Comparison of ENCODE assay signal across 9 mouse cellular contexts in the genomic region with DNA sequence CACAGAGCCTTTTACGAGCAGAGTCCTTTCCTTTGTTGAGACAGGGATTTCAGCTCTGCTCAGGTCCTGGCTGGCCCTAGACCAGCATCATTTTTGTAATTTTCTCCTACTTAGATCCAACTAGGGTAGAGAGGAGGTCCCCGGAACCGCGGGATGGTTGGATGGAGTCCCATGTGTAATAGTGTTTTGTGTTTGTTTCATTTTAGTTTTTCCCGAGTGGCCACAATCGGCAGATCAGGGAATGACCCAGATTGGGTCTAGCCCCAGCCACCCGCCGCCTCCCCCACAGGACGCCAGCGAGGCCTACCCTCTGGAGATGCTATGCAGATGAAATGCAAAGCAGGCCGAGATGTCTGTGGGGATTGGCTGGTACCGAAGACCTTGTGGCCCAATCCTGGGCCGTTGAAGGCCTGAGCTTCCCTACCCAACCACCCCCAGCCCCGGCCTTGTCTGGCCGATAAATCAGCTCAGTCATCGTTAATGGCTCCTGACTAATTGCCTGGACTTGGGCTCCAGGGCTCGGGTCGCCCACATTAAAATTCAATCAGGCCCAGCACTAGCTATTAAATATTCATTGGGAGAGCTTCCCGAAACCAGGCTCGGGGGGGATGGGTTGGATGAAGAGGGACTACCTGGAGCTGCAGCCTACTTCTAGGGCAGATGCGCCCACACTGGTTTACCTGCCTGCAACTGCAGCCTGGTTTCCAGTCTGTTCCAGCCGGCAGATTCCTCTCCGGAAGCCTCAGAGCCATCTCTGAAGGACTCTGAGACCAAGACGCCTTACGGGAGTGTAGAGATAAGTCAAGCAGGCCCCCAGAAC. TPM values are rescaled to one million over a fixed set of nuclear protein-coding genes. Genes with fewer than 3 reads are reported as not detected.
DNase-seq lines count a peak whose midpoint lies in the region; ATAC-seq and TF ChIP-seq lines count a peak whose summit lies in the region.
"Had no signal": no experiment of that assay in that cellular context is flagged by ENCODE, and none has a peak within 500 bp of the region (broad histone marks: within the 10 kb centered on the region; RNA-seq: fewer than 3 reads in every experiment).

No protein-coding gene starts in this region.

- H3K9me3 ChIP-seq in lung, postnatal 0 days (ENCODE audit: low read length): no peaks in the 10 kb centered on the region
- no peaks in the 10 kb centered on the region for H3K9me3 ChIP-seq in hindbrain, embryonic 16.5 days (ENCODE audit: control insufficient read depth, low read length)
- H3K9me3 ChIP-seq in neural tube, embryonic 11.5 days (ENCODE audit: control insufficient read depth, low read length): no peaks in the 10 kb centered on the region

- H3K27ac ChIP-seq in lung, postnatal 0 days (ENCODE audit: low read length): no peak overlapping the region
- H3K27ac ChIP-seq in hindbrain, embryonic 16.5 days (ENCODE audit: low read depth, low read length): peak overlapping the region; percentile 64
- peak overlapping the region; percentile 86 for H3K27ac ChIP-seq in neural tube, embryonic 11.5 days (ENCODE audit: low read depth, low read length)

- H3K4me1 ChIP-seq in lung, postnatal 0 days (ENCODE audit: insufficient read depth, low read depth, low read length): 0 out of 2 replicates have a peak, but pooled peaks cover 2% of the 10 kb centered on the region
- peaks cover 18% of the 10 kb centered on the region for H3K4me1 ChIP-seq in hindbrain, embryonic 16.5 days (ENCODE audit: control insufficient read depth, insufficient read depth, low read depth, low read length)
- H3K4me1 ChIP-seq in neural tube, embryonic 11.5 days (ENCODE audit: control insufficient read depth, insufficient read depth, low read length): peaks cover 26% of the 10 kb centered on the region

- TF ChIP-seq EP300 in lung, postnatal 0 days (IDR thresholded peaks at IDR 0.05): no peak

- no peak overlapping the region for H3K4me2 ChIP-seq in lung, postnatal 0 days (replicated peaks; ENCODE audit: low read depth, low read length)
- H3K4me2 ChIP-seq in hindbrain, embryonic 16.5 days (ENCODE audit: low read length): peak overlapping the region; percentile 31
- peak overlapping the region; percentile 28 for H3K4me2 ChIP-seq in neural tube, embryonic 11.5 days (ENCODE audit: low read depth)

- no peak overlapping the region for H3K4me3 ChIP-seq in lung, postnatal 0 days (ENCODE audit: low read depth, low read length)
- no peak overlapping the region for H3K4me3 ChIP-seq in hindbrain, embryonic 16.5 days (ENCODE audit: low read length)
- no peak overlapping the region for H3K4me3 ChIP-seq in neural tube, embryonic 11.5 days (ENCODE audit: low read depth, low read length)

- 50% methylated on average over 25 of the region's 25 CpGs for WGBS in lung, postnatal 0 days
- 11% methylated on average over 25 of the region's 25 CpGs for WGBS in hindbrain, embryonic 16.5 days
- WGBS in neural tube, embryonic 11.5 days: 5% methylated on average over 25 of the region's 25 CpGs

- H3K9ac ChIP-seq in lung, postnatal 0 days (replicated peaks; ENCODE audit: low read depth): no peak overlapping the region
- H3K9ac ChIP-seq in hindbrain, embryonic 16.5 days (ENCODE audit: low read depth, low read length): 0 out of 2 replicates have a peak overlapping the region, but pooled peaks have one; percentile 11
- peak overlapping the region; percentile 29 for H3K9ac ChIP-seq in neural tube, embryonic 11.5 days (ENCODE audit: low read length)

- H3K36me3 ChIP-seq in lung, postnatal 0 days (ENCODE audit: insufficient read depth, low read length): no peaks in the 10 kb centered on the region
- H3K36me3 ChIP-seq in hindbrain, embryonic 16.5 days (ENCODE audit: control insufficient read depth, insufficient read depth, low read length): no peaks in the 10 kb centered on the region
- H3K36me3 ChIP-seq in neural tube, embryonic 11.5 days (ENCODE audit: control insufficient read depth, insufficient read depth, low read length): no peaks in the 10 kb centered on the region

- ATAC-seq in lung, postnatal 0 days: peak; percentile 19; the same call in 1 of the 2 replicates
- peak; percentile 84 for ATAC-seq in hindbrain, embryonic 16.5 days
- ATAC-seq in neural tube, embryonic 11.5 days (ENCODE audit: insufficient read depth, low FRiP score, low TSS enrichment): peak; percentile 92

- H3K27me3 ChIP-seq in lung, postnatal 0 days (replicated peaks; ENCODE audit: insufficient read depth, low read length): no peaks in the 10 kb centered on the region
- H3K27me3 ChIP-seq in hindbrain, embryonic 16.5 days (replicated peaks; ENCODE audit: control insufficient read depth, insufficient read depth, low read length): no peaks in the 10 kb centered on the region
- H3K27me3 ChIP-seq in neural tube, embryonic 11.5 days (ENCODE audit: control insufficient read depth, insufficient read depth, low read length): peaks cover 3% of the 10 kb centered on the region; the same call in 1 of the 2 replicates

- intact Hi-C loops in left cerebral cortex, postnatal 14 days (cut with DNase I): no loop called here

- TF ChIP-seq CTCF in lung, postnatal 0 days (IDR thresholded peaks at IDR 0.05): no peak

- DNase-seq in lung, postnatal 0 days (ENCODE audit: low spot score): no peak
- DNase-seq in lung, adult 18-20 months: no peak
- peak; percentile 34 to 62 for DNase-seq in cerebellum, postnatal 25 days
- peak; percentile 36 to 39 for DNase-seq in left cerebral cortex, postnatal 14 days (ENCODE audit: low spot score in 2 of 2)
- DNase-seq in neural tube, embryonic 11.5 days (ENCODE audit: low spot score): peak; percentile 90
- no peak for DNase-seq in spleen, postnatal 14 days (ENCODE audit: low spot score in 2 of 2)
- no peak for DNase-seq in thymus, postnatal 10 days (ENCODE audit: low spot score in 2 of 2)

RNA-seq across cellular contexts. Expression of a gene that starts 14.7 kb away (rescaled TPM):
- 0.48 and 0.60 TPM in 2 replicates for polyA plus RNA-seq in lung, postnatal 0 days (2015; fragmentation: Nextera tagmentation; extraction: Ambion mirVana)
- 0.06 and 0.09 TPM in 2 replicates for polyA plus RNA-seq in hindbrain, embryonic 16.5 days (2015; fragmentation: Nextera tagmentation; extraction: Ambion mirVana)
- 1 to 10 TPM in 1 of 2 experiments, under 1 TPM in 1; 0.99 to 1.5 TPM for total RNA-seq in left cerebral cortex, postnatal 14 days (2021)
- polyA plus RNA-seq in neural tube, embryonic 11.5 days (2014; fragmentation: Nextera tagmentation; extraction: Ambion mirVana): 1.6 and 1.7 TPM in 2 replicates

RNA-seq across cellular contexts. Expression of a gene that starts 22.5 kb away (rescaled TPM):
- polyA plus RNA-seq in lung, postnatal 0 days (2015; fragmentation: Nextera tagmentation; extraction: Ambion mirVana): 0.13 TPM in 1 of 2 replicates, not detected in the other
- not detected in 2 replicates for polyA plus RNA-seq in hindbrain, embryonic 16.5 days (2015; fragmentation: Nextera tagmentation; extraction: Ambion mirVana)
- total RNA-seq in left cerebral cortex, postnatal 14 days (2021): under 1 TPM in 1 of 2 experiments, not detected in 1; 0.21 TPM
- polyA plus RNA-seq in neural tube, embryonic 11.5 days (2014; fragmentation: Nextera tagmentation; extraction: Ambion mirVana): not detected in 2 replicates
- polyA plus RNA-seq: heart, postnatal 0 days had no signal

RNA-seq across cellular contexts. Expression of a gene that starts 35.3 kb away (rescaled TPM):
- polyA plus RNA-seq in lung, postnatal 0 days (2015; fragmentation: Nextera tagmentation; extraction: Ambion mirVana): 159 and 168 TPM in 2 replicates
- 10.2 and 12.7 TPM in 2 replicates for polyA plus RNA-seq in hindbrain, embryonic 16.5 days (2015; fragmentation: Nextera tagmentation; extraction: Ambion mirVana)
- 10 to 100 TPM; 12.9 to 17.1 TPM for total RNA-seq in left cerebral cortex, postnatal 14 days (2021)
- 5.1 and 5.2 TPM in 2 replicates for polyA plus RNA-seq in neural tube, embryonic 11.5 days (2014; fragmentation: Nextera tagmentation; extraction: Ambion mirVana)

RNA-seq across cellular contexts. Expression of a gene that starts 45.8 kb away (rescaled TPM):
- not detected in 2 replicates for polyA plus RNA-seq in lung, postnatal 0 days (2015; fragmentation: Nextera tagmentation; extraction: Ambion mirVana)
- not detected in 2 replicates for polyA plus RNA-seq in hindbrain, embryonic 16.5 days (2015; fragmentation: Nextera tagmentation; extraction: Ambion mirVana)
- total RNA-seq in left cerebral cortex, postnatal 14 days (2021): not detected
- not detected in 2 replicates for polyA plus RNA-seq in neural tube, embryonic 11.5 days (2014; fragmentation: Nextera tagmentation; extraction: Ambion mirVana)
- polyA plus RNA-seq: heart, postnatal 0 days had no signal

Comparison
In these comparisons a context has a peak if more than half of its experiments do, and no peak if none do; other contexts are left out.
1. ATAC-seq: peak in every context shown above with its lines; median percentile 92 in neural tube, embryonic 11.5 days; 84 in hindbrain, embryonic 16.5 days; 19 in lung, postnatal 0 days.
2. DNase-seq: peak in cerebellum, postnatal 25 days (2 of 2), left cerebral cortex, postnatal 14 days (2 of 2) and neural tube, embryonic 11.5 days (single experiment); none in lung, postnatal 0 days (single experiment), lung, adult 18-20 months (0 of 2), spleen, postnatal 14 days (0 of 2) and thymus, postnatal 10 days (0 of 2).
3. RNA of a gene that starts 35.3 kb away (polyA plus RNA-seq): 159 to 168 TPM in lung, postnatal 0 days; 10.2 to 12.7 TPM in hindbrain, embryonic 16.5 days and 5.1 to 5.2 TPM in neural tube, embryonic 11.5 days; every median in the first group is over 10 times any median in the second.